Mouse (Mus musculus): ENCODE measurements around the gene Epha6. TPM values are rescaled to one million over a fixed set of nuclear protein-coding genes. Genes with fewer than 3 reads are reported as not detected.

Gene Epha6
- polyA plus RNA-seq (2015; fragmentation: Nextera tagmentation; extraction: Ambion mirVana) = 0.09 and 0.12 TPM in 2 replicates

DNA sequence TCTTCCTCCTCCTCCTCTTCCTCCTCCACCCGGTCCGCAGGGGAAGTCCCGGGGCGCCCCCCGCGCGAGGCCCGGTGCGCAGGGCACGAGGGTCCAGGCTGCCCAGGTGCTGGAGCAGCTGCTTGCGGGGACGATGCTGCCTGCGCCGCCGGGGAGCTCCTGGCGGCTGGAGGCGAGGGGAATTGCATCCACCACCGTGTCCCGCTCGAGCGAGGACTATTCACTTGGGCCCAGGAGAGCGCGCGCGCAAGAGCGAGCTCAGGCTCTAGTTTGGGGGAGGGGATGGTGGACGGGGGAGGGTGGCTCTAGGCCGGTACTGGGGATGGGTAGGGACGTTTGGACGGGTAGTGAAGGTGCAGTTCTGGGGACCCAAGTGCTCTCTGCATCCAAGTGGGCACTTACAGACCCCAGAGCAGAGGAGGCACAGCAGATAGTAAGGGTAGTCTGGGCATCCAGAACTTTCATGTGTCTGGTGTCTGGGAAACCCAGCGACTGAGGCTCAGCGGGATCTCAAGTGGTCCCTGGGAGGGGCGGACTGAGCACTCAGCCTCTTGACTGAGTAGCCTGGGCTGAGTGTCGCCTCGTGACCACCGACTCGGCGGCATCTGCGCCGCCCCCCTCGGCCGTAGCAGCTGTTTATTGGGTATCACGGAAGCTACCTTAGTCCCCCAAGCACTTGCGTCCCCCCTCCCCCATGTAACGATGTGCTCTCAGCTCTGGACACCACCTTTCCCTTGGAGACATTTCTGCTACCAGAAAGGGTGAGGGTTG lies at the start of gene Epha6:
Epha6 (minus strand) TSS at position 471 of the 771 bp plus-strand sequence.

GRCm38 (mm10) chr16:59639102-59639691 lies 966.1 kb downstream of the Epha6 start, which contains the start of gene Arl6:
Gene Arl6 (minus strand): TSS chr16:59639391.

Small RNA genes lying within 50 kb of the gene (microRNA-seq; reads per million reads assigned to microRNA genes)
- not detected for gene Gm24755 (ENCODE audit: borderline replicate concordance, insufficient number of aligned reads)

All from adrenal gland, postnatal 0 days (tissue).